Mouse (Mus musculus) cerebellum, adult 2 months (tissue): ENCODE measurements around the gene Tspan4.

Source experiments
- CTCF ChIP-seq: fragments of 200-500 bp; IDR thresholded peaks from 2 replicates; pipeline ENCODE4 v1.5.1; 2011; ENCODE audit warnings: low read depth, mild to moderate bottlenecking, control low read depth, low read length, moderate library complexity, borderline replicate concordance; ENCODE audit not compliant: insufficient read depth
- POLR2A ChIP-seq: fragments of 200-500 bp; IDR thresholded peaks from 2 replicates; pipeline ENCODE4 v1.6.1; 2011; ENCODE audit warnings: low read length, control low read depth, borderline replicate concordance; ENCODE audit not compliant: insufficient read depth

DNA sequence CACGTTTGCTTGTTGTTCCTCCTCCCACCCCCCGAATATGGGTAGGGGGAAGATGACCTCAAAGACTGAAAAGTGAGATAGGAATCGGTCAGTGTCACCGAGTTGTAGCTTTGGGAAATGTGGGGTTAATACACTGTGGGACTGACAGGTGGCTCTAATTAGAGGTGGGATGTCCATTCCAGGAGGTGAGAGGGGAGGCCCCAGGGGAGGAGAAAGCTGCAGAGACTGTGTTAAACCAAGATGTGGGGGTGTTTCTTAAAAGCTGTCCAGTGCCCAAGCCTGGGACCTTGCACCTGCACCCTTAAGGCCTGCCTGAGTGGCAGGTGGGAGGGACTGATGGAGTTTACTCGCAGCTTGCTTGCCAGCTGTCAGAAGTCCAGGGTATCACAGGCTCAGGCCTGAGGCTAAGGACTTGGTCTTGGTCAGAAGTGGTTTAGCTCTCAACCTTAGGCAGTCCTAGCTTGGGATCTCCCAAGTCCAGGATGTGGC is 12.7 kb upstream of the Tspan4 start:
- TF ChIP-seq CTCF (no peak), POLR2A (no peak)
